Mouse (Mus musculus) forebrain, embryonic 12.5 days (tissue): ENCODE results near the gene Ldhd. TPM values are rescaled to one million over a fixed set of nuclear protein-coding genes. Genes with fewer than 3 reads are reported as not detected.

Experiments used
- ATAC-seq: fragments of 200-750 bp; cut with Nextera tagmentation; 2 replicates; pipeline ENCODE4 v1.8.0; 2017; ENCODE audit warnings: moderate TSS enrichment; ENCODE audit not compliant: low FRiP score
- H3K27ac ChIP-seq: fragments of 300-500 bp; sonication (generic); 2 replicates; pipeline ENCODE4 v1.5.1; 2016; ENCODE audit warnings: mild to moderate bottlenecking
- H3K27me3 ChIP-seq: fragments of 300-500 bp; sonication (generic); 2 replicates; pipeline ENCODE4 v1.6.1; 2016; ENCODE audit warnings: mild to moderate bottlenecking
- H3K36me3 ChIP-seq: fragments of 300-500 bp; sonication (generic); replicated peaks from 2 replicates; pipeline ENCODE4 v1.6.1; 2016; ENCODE audit warnings: mild to moderate bottlenecking
- H3K4me1 ChIP-seq: fragments of 300-500 bp; sonication (generic); 2 replicates; pipeline ENCODE4 v1.6.1; 2016
- H3K4me2 ChIP-seq: fragments of 300-500 bp; sonication (generic); 2 replicates; pipeline ENCODE4 v1.6.1; 2016; ENCODE audit warnings: mild to moderate bottlenecking, moderate library complexity
- H3K4me3 ChIP-seq: fragments of 300-500 bp; sonication (generic); replicated peaks from 2 replicates; pipeline ENCODE4 v1.5.1; 2016; ENCODE audit warnings: mild to moderate bottlenecking
- H3K9ac ChIP-seq: fragments of 300-500 bp; sonication (generic); 2 replicates; pipeline ENCODE4 v1.6.1; 2016; ENCODE audit warnings: mild to moderate bottlenecking
- H3K9me3 ChIP-seq: fragments of 300-500 bp; sonication (generic); 2 replicates; pipeline ENCODE4 v1.6.1; 2016
- WGBS: fragments of 180-500 bp; shearing (Covaris S2); methylation state at CpG from one replicate; pipeline ENCODE4 v1.1.7; 2016; 5-methylcytosine and 5-hydroxymethylcytosine counted together
- polyA plus RNA-seq: library from polyadenylated mRNA; unstranded; fragments of >200 nt; fragmentation: Nextera tagmentation; extraction: Ambion mirVana; gene quantifications from 2 replicates; pipeline ENCODE4 v1.2.1, GENCODE M21; 2016

Ldhd gene
- polyA plus RNA-seq, 1 experiment from 2014 or later: 0.50 TPM

- H3K27ac ChIP-seq: no peak overlapping the region
- H3K4me1 ChIP-seq: peaks cover 18% of the 10 kb centered on the region
- 100% methylated on average over 2 of the region's 2 CpGs for WGBS
- no peak overlapping the region for H3K4me3 ChIP-seq
- no peaks in the 10 kb centered on the region for H3K27me3 ChIP-seq
- H3K9me3 ChIP-seq: no peaks in the 10 kb centered on the region
- no peak overlapping the region for H3K9ac ChIP-seq
- H3K36me3 ChIP-seq: no peaks in the 10 kb centered on the region
- no peak overlapping the region for H3K4me2 ChIP-seq
- no peak for ATAC-seq
These were observed 41.8 kb downstream of the Ldhd start for GRCm38 (mm10) chr8:111588336-111588735.

- no peak for ATAC-seq
- Histone ChIP-seq H3K27ac (no peak overlapping the region), H3K9ac (no peak overlapping the region), H3K36me3 (no peaks in the 10 kb centered on the region), H3K27me3 (no peaks in the 10 kb centered on the region), H3K9me3 (no peaks in the 10 kb centered on the region), H3K4me1 (peaks cover 11% of the 10 kb centered on the region), H3K4me2 (no peak overlapping the region), H3K4me3 (no peak overlapping the region)
- WGBS: 91% methylated on average over 1 of the region's 1 CpGs
These were observed 42.6 kb downstream of the Ldhd start for GRCm38 (mm10) chr8:111587545-111588094.

DNA sequence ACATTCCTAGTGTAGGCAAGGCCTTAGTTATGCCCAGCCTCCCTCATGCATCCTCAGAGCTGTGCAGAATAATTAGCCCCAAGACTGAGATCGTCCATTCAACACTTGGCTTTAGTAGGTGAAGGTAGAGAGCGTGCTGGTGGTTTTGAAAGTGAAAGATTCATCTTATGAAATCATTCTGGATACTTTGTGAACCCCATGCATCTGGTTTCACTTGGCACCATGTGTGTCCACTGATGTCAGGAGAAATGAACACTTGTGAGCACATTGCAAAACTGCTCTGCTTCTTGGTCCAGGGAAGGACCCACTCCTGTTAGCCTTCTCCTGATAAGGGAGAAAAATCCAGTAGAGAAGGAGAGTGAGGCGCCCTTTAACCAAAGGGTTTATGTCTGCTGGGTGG, 45.2 kb downstream of the Ldhd start:
- Histone ChIP-seq H3K9me3 (no peaks in the 10 kb centered on the region), H3K4me3 (no peak overlapping the region), H3K4me1 (peaks cover 6% of the 10 kb centered on the region; the same call in 1 of the 2 replicates), H3K9ac (no peak overlapping the region), H3K27me3 (no peaks in the 10 kb centered on the region), H3K4me2 (no peak overlapping the region), H3K27ac (no peak overlapping the region), H3K36me3 (no peaks in the 10 kb centered on the region)
- ATAC-seq: no peak
- 87% methylated on average over 3 of the region's 3 CpGs for WGBS

- no peak overlapping the region for H3K4me2 ChIP-seq
- no peak overlapping the region for H3K27ac ChIP-seq
- no peaks in the 10 kb centered on the region for H3K9me3 ChIP-seq
- no peaks in the 10 kb centered on the region for H3K27me3 ChIP-seq
- no peak for ATAC-seq
- no peak overlapping the region for H3K4me3 ChIP-seq
- peaks cover 13% of the 10 kb centered on the region; the same call in 1 of the 2 replicates for H3K4me1 ChIP-seq
- 86% methylated on average over 3 of the region's 3 CpGs for WGBS
- no peak overlapping the region for H3K9ac ChIP-seq
- no peaks in the 10 kb centered on the region for H3K36me3 ChIP-seq
These were observed 47.8 kb downstream of the Ldhd start for GRCm38 (mm10) chr8:111582386-111582785.

GRCm38 (mm10) chr8:111580306-111580705, 49.9 kb downstream of the Ldhd start:
- WGBS: 92% methylated on average over 3 of the region's 3 CpGs
- Histone ChIP-seq H3K4me1 (peaks cover 13% of the 10 kb centered on the region; the same call in 1 of the 2 replicates), H3K27ac (no peak overlapping the region), H3K4me2 (no peak overlapping the region), H3K36me3 (peaks cover 4% of the 10 kb centered on the region), H3K9ac (no peak overlapping the region), H3K9me3 (no peaks in the 10 kb centered on the region), H3K27me3 (no peaks in the 10 kb centered on the region), H3K4me3 (no peak overlapping the region)
- no peak for ATAC-seq

GRCm38 (mm10) chr8:111579318-111579717, 50.9 kb downstream of the Ldhd start:
- 88% methylated on average over 1 of the region's 1 CpGs for WGBS
- H3K9me3 ChIP-seq: no peaks in the 10 kb centered on the region
- ATAC-seq: no peak
- H3K4me1 ChIP-seq: peaks cover 13% of the 10 kb centered on the region; the same call in 1 of the 2 replicates
- peaks cover 4% of the 10 kb centered on the region for H3K36me3 ChIP-seq
- no peak overlapping the region for H3K4me3 ChIP-seq
- H3K9ac ChIP-seq: no peak overlapping the region
- no peak overlapping the region for H3K4me2 ChIP-seq
- H3K27me3 ChIP-seq: no peaks in the 10 kb centered on the region
- no peak overlapping the region for H3K27ac ChIP-seq

- Histone ChIP-seq H3K4me3 (no peak overlapping the region), H3K4me1 (peaks cover 21% of the 10 kb centered on the region), H3K4me2 (no peak overlapping the region), H3K27me3 (no peaks in the 10 kb centered on the region), H3K9me3 (no peaks in the 10 kb centered on the region), H3K9ac (no peak overlapping the region), H3K27ac (no peak overlapping the region), H3K36me3 (peaks cover 4% of the 10 kb centered on the region)
- 93% methylated on average over 9 of the region's 9 CpGs for WGBS
- ATAC-seq: no peak
These were observed 52.2 kb downstream of the Ldhd start for GRCm38 (mm10) chr8:111577880-111578533.

- H3K36me3 ChIP-seq: peaks cover 4% of the 10 kb centered on the region
- no peak overlapping the region for H3K27ac ChIP-seq
- no peak for ATAC-seq
- H3K9me3 ChIP-seq: no peaks in the 10 kb centered on the region
- peaks cover 30% of the 10 kb centered on the region for H3K4me1 ChIP-seq
- H3K4me3 ChIP-seq: no peak overlapping the region
- H3K9ac ChIP-seq: no peak overlapping the region
- no peaks in the 10 kb centered on the region for H3K27me3 ChIP-seq
- H3K4me2 ChIP-seq: no peak overlapping the region
These were observed 53.7 kb downstream of the Ldhd start for GRCm38 (mm10) chr8:111576501-111576900.

DNA sequence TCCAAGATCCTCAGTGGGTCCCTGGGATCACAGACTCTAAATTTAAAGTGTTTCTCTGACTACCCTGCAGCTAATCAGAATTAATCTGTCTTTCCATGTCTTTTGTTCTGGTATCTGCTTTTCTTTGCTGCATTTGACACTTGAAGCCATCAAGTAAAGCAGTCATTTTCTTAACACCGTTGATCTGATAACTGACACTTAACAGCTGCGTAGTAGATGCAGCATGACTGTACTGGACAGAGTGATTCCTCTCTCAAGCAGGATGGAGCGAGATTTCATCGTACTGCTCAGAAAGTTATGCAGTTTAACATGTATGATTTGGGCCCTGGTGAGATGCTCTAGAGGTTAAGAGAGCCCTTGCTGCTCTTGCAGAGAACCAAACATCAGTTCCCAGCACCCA, 54.7 kb downstream of the Ldhd start:
- H3K36me3 ChIP-seq: peaks cover 4% of the 10 kb centered on the region
- no peak for ATAC-seq
- H3K9me3 ChIP-seq: no peaks in the 10 kb centered on the region
- no peak overlapping the region for H3K27ac ChIP-seq
- H3K4me1 ChIP-seq: peaks cover 30% of the 10 kb centered on the region
- no peak overlapping the region for H3K9ac ChIP-seq
- WGBS: 92% methylated on average over 4 of the region's 4 CpGs
- no peak overlapping the region for H3K4me2 ChIP-seq
- no peaks in the 10 kb centered on the region for H3K27me3 ChIP-seq
- no peak overlapping the region for H3K4me3 ChIP-seq

DNA sequence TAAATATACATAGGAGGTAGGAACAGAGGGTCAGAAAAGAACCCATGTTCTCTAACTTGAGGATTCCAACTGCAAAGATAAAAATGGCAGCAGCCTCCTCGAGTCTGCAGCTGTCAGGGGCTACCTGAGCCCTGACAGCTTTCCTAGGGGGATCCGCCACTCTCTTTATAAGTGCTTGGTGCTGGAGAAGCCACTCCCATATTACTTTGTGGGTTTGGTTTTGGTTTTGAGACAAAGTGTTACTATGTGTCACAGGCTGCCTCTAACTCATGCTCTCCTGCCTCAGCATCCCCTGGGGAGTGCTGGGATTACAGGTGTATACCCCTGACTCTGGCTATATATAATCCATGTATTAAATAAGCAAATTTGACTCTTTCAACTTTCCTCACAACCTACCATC, 56.2 kb downstream of the Ldhd start:
- 86% methylated on average over 2 of the region's 2 CpGs for WGBS
- Histone ChIP-seq H3K4me3 (no peak overlapping the region), H3K27ac (no peak overlapping the region), H3K36me3 (peaks cover 4% of the 10 kb centered on the region), H3K4me2 (no peak overlapping the region), H3K9ac (no peak overlapping the region), H3K27me3 (no peaks in the 10 kb centered on the region), H3K4me1 (peaks cover 33% of the 10 kb centered on the region), H3K9me3 (no peaks in the 10 kb centered on the region)
- no peak for ATAC-seq

Other genes with a start within 250 kb of the Ldhd start
- not detected in 2 replicates for gene Fa2h, start 236.6 kb downstream of the Ldhd start, polyA plus RNA-seq
- 5.7 and 5.9 TPM in 2 replicates for gene Wdr59, start 108.3 kb downstream of the Ldhd start, polyA plus RNA-seq
- 71.8 and 73.8 TPM in 2 replicates for gene Znrf1, start 94.3 kb downstream of the Ldhd start, polyA plus RNA-seq
- gene Zfp1, start 13.0 kb upstream of the Ldhd start, polyA plus RNA-seq: 22.8 and 28.4 TPM in 2 replicates
- not detected in 2 replicates for gene Ctrb1, start 60.6 kb upstream of the Ldhd start, polyA plus RNA-seq
- 44.0 and 45.6 TPM in 2 replicates for gene Bcar1, start 113.4 kb upstream of the Ldhd start, polyA plus RNA-seq
- 199 and 207 TPM in 2 replicates for gene Cfdp1, start 223.9 kb upstream of the Ldhd start, polyA plus RNA-seq
- 7.6 and 8.7 TPM in 2 replicates for gene Tmem170, start 246.4 kb upstream of the Ldhd start, polyA plus RNA-seq